Mouse (Mus musculus) MEL (cell line): Measurements from ENCODE around the gene Rnpc3.

Experiments
- CHD1 ChIP-seq: IDR thresholded peaks from 2 replicates; pipeline ENCODE4 v1.6.1; 2012; ENCODE audit warnings: low read depth, mild to moderate bottlenecking, inconsistent platforms, low read length, improper control_type of control experiment
- CTCF ChIP-seq, 3 experiments: IDR thresholded peaks in 2 of 3; conservative IDR thresholded peaks in 1 of 3; 2 replicates each; pipeline ENCODE4 v1.5.1; 2011 to 2012; ENCODE audit warnings: low read length in 3 of 3, low read depth in 2 of 3, mild to moderate bottlenecking in 2 of 3, improper control_type of control experiment in 1 of 3, inconsistent platforms in 1 of 3, mixed read lengths in 1 of 3, moderate library complexity in 1 of 3; ENCODE audit not compliant: control insufficient read depth in 1 of 3, insufficient read depth in 1 of 3, poor library complexity in 1 of 3, severe bottlenecking in 1 of 3
- E2F4 ChIP-seq: IDR thresholded peaks from 2 replicates; pipeline ENCODE4 v1.6.1; 2011; ENCODE audit warnings: low read depth, low read length, improper control_type of control experiment, borderline replicate concordance
- JUND ChIP-seq: IDR thresholded peaks from 2 replicates; pipeline ENCODE4 v1.6.1; 2011; ENCODE audit warnings: low read depth, mild to moderate bottlenecking, improper control_type of control experiment, low read length
- MYC ChIP-seq: IDR thresholded peaks from 2 replicates; pipeline ENCODE4 v1.6.1; 2011; ENCODE audit warnings: low read depth, mild to moderate bottlenecking, low read length, improper control_type of control experiment, moderate library complexity
- POLR2A ChIP-seq, 2 experiments: IDR thresholded peaks; 2 replicates each; pipeline ENCODE4 v1.6.1; 2011 to 2012; ENCODE audit warnings: low read length in 2 of 2, mild to moderate bottlenecking in 2 of 2, control low read depth in 1 of 2, improper control_type of control experiment in 1 of 2, low read depth in 1 of 2, moderate library complexity in 1 of 2; ENCODE audit not compliant: control insufficient read depth in 1 of 2, insufficient read depth in 1 of 2, poor library complexity in 1 of 2
- RCOR1 ChIP-seq: IDR thresholded peaks from 2 replicates; pipeline ENCODE4 v1.6.1; 2012; ENCODE audit warnings: low read depth, mild to moderate bottlenecking, inconsistent platforms, low read length, improper control_type of control experiment
- UBTF ChIP-seq: IDR thresholded peaks from 2 replicates; pipeline ENCODE4 v1.6.1; 2012; ENCODE audit warnings: low read depth, mild to moderate bottlenecking, inconsistent platforms, low read length, improper control_type of control experiment, moderate library complexity, borderline replicate concordance; ENCODE audit not compliant: insufficient read depth
- USF2 ChIP-seq, 2 experiments: IDR thresholded peaks; 2 replicates each; pipeline ENCODE4 v1.6.1; 2011 to 2012; ENCODE audit warnings: improper control_type of control experiment in 2 of 2, low read length in 2 of 2, borderline replicate concordance in 1 of 2, inconsistent platforms in 1 of 2, low read depth in 1 of 2, mild to moderate bottlenecking in 1 of 2; ENCODE audit not compliant: insufficient read depth in 1 of 2
- ZKSCAN1 ChIP-seq: IDR thresholded peaks from 2 replicates; pipeline ENCODE4 v1.6.1; 2012; ENCODE audit warnings: low read depth, mild to moderate bottlenecking, inconsistent platforms, low read length, improper control_type of control experiment, moderate library complexity
- ZMIZ1 ChIP-seq: IDR thresholded peaks from 2 replicates; pipeline ENCODE4 v1.6.1; 2012; ENCODE audit warnings: low read depth, mild to moderate bottlenecking, inconsistent platforms, low read length, improper control_type of control experiment, moderate library complexity

DNA sequence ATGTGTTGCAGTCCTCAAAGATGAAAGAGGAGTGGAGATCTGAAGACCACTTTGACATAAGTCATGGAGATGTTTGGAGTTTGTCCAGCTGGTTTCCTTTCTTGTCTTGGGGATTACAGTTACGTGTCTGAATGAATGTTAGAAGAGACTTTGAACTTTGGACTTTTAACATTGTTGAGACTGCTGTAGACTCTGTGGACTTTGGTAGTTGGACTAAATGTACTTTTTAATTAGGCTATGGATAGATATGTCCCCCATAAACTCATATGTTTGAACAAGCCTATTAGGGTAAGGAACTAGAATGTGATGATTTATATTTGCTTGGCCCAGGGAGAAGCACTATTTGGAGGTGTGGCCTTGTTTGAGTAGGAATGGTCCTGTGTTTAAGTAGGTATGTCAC is 9.6 kb upstream of the Rnpc3 start:
- no peak for TF ChIP-seq CTCF (IDR thresholded peaks at IDR 0.05 in 2 of 3, conservative IDR thresholded peaks at IDR 0.05 in 1 of 3; ENCODE audit: control insufficient read depth in 1 of 3, insufficient read depth in 1 of 3, low read depth in 2 of 3, low read length in 3 of 3, poor library complexity in 1 of 3, severe bottlenecking in 1 of 3)
- no peak for TF ChIP-seq JUND
- no peak for TF ChIP-seq MYC
- no peak for TF ChIP-seq USF2 (IDR thresholded peaks at IDR 0.05; ENCODE audit: borderline replicate concordance in 1 of 2, insufficient read depth in 1 of 2, low read depth in 1 of 2, low read length in 2 of 2)
- no peak for TF ChIP-seq E2F4
- TF ChIP-seq POLR2A (IDR thresholded peaks at IDR 0.05; ENCODE audit: control insufficient read depth in 1 of 2, insufficient read depth in 1 of 2, low read depth in 1 of 2, low read length in 2 of 2, poor library complexity in 1 of 2), result no peak
- no peak for TF ChIP-seq ZKSCAN1
- no peak for TF ChIP-seq ZMIZ1
- TF ChIP-seq RCOR1, result no peak
- no peak for TF ChIP-seq UBTF
- no peak for TF ChIP-seq CHD1
